Mouse (Mus musculus): ENCODE measurements around the gene Tm2d3. TPM values are rescaled to one million over a fixed set of nuclear protein-coding genes. Genes with fewer than 3 reads are reported as not detected.
A peak's percentile ranks its signal among the peaks of the same experiment; 100 is the strongest.

Gene Tm2d3
- 81.3 and 82.3 TPM in 2 replicates for polyA plus RNA-seq (2015; fragmentation: Nextera tagmentation; extraction: Ambion mirVana)

GRCm38 (mm10) chr7:65690869-65691268 is at the start of gene Tm2d3:
Gene Tm2d3 (plus strand): TSS chr7:65691169.
- H3K27ac ChIP-seq, result no peak within 1 kb of the TSS
- ATAC-seq (ENCODE audit: low FRiP score), result no peak
- H3K27me3 ChIP-seq, result no peaks in the 10 kb centered on the region
- H3K36me3 ChIP-seq, result peaks cover 27% of the 10 kb centered on the region
- no peaks in the 10 kb centered on the region for H3K9me3 ChIP-seq
- no peak within 1 kb of the TSS for H3K4me3 ChIP-seq
- H3K9ac ChIP-seq, result no peak within 1 kb of the TSS
- H3K4me2 ChIP-seq, result no peak within 1 kb of the TSS
- peaks cover 18% of the 10 kb centered on the region for H3K4me1 ChIP-seq (replicated peaks)
- WGBS, result 90% methylated on average over 7 of the region's 7 CpGs

DNA sequence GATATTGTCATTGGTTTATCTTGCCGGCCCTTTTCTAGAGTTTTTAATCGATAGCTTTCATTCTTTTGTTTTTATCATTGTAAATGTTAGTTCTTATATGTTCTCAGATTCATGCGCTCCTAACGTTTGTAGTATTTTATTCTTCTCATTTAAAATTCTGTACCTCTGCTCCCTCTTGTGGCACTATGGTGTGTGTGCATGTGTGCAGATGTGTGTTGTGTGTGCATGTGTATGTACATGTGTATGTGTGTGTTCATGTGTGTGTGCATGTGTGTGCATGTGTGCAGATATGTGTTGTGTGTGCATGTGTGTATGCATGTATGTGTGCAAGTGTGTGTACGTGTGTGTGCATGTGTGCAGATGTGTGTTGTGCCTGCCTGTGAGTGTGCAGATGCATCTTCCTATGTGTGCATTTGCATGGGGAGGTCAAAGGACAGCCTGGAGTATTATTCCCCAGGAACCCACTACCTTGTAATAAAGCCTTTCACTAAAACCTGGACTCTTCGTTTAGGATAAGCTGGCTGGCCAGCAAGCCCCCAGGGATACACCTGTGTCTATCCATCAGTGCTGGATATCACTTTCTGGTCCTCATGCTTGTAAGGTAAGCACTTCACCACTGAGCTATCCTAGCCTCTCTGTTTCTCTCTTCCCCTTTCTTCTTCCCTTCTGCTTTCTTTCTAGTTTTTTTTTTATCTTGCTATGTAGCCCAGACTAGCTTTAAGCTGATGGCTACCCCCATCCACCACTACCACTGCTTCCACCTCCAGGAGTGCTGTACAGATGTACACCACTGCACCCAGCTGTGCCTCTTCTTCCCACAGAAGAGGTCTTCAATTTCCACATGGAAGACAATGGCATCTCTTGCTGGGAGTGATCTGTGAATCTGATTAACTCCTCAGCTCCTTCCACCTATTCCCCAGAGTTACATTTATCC is 48.3 kb upstream of the Tm2d3 start:
- WGBS, result 74% methylated on average over 6 of the region's 6 CpGs
- H3K9ac ChIP-seq, result no peak overlapping the region

GRCm38 (mm10) chr7:65643861-65644421 is 47.0 kb upstream of the Tm2d3 start:
- Histone ChIP-seq H3K4me1 (replicated peaks) (peaks cover 16% of the 10 kb centered on the region; the same call in 1 of the 2 replicates), H3K9me3 (0 out of 2 replicates have a peak, but pooled peaks cover 3% of the 10 kb centered on the region), H3K36me3 (peaks cover 16% of the 10 kb centered on the region), H3K4me2 (peak overlapping the region; percentile 65), H3K9ac (no peak overlapping the region), H3K4me3 (peak overlapping the region; percentile 52), H3K27ac (peak overlapping the region; percentile 74), H3K27me3 (peaks cover 13% of the 10 kb centered on the region; the same call in 1 of the 2 replicates)
- WGBS, result 40% methylated on average over 6 of the region's 6 CpGs
- peak; percentile 11 for ATAC-seq (ENCODE audit: low FRiP score)

More for the DNA sequence above, 48.3 kb upstream of the Tm2d3 start:
- Histone ChIP-seq H3K4me2 (no peak overlapping the region), H3K36me3 (peaks cover 6% of the 10 kb centered on the region), H3K27ac (no peak overlapping the region), H3K4me3 (no peak overlapping the region), H3K27me3 (peaks cover 13% of the 10 kb centered on the region; the same call in 1 of the 2 replicates), H3K9me3 (no peaks in the 10 kb centered on the region), H3K4me1 (replicated peaks) (peaks cover 16% of the 10 kb centered on the region; the same call in 1 of the 2 replicates)
- no peak for ATAC-seq (ENCODE audit: low FRiP score)

- Histone ChIP-seq H3K4me2 (peak within 1 kb of the TSS; percentile 65), H3K9ac (peak within 1 kb of the TSS; percentile 76), H3K27ac (peak within 1 kb of the TSS; percentile 86), H3K9me3 (peaks cover 8% of the 10 kb centered on the region; the same call in 1 of the 2 replicates), H3K4me3 (peak within 1 kb of the TSS; percentile 52), H3K36me3 (peaks cover 25% of the 10 kb centered on the region), H3K4me1 (replicated peaks) (peaks cover 16% of the 10 kb centered on the region; the same call in 1 of the 2 replicates), H3K27me3 (peaks cover 13% of the 10 kb centered on the region; the same call in 1 of the 2 replicates)
- peak; percentile 97 for ATAC-seq (ENCODE audit: low FRiP score)
- under 1% methylated on average over 53 of the region's 64 CpGs for WGBS
Observed at GRCm38 (mm10) chr7:65644643-65645351, 46.2 kb upstream of the Tm2d3 start, which contains the start of gene Tarsl2. Gene Tarsl2 (plus strand): TSS chr7:65644898.

GRCm38 (mm10) chr7:65645996-65646395 is 45.0 kb upstream of the Tm2d3 start:
- peaks cover 8% of the 10 kb centered on the region; the same call in 1 of the 2 replicates for H3K9me3 ChIP-seq
- no peak overlapping the region for H3K9ac ChIP-seq
- WGBS, result 91% methylated on average over 8 of the region's 8 CpGs
- peaks cover 16% of the 10 kb centered on the region; the same call in 1 of the 2 replicates for H3K4me1 ChIP-seq (replicated peaks)
- no peak overlapping the region for H3K4me3 ChIP-seq
- no peak overlapping the region for H3K27ac ChIP-seq
- no peak overlapping the region for H3K4me2 ChIP-seq
- no peak for ATAC-seq (ENCODE audit: low FRiP score)
- peaks cover 37% of the 10 kb centered on the region for H3K36me3 ChIP-seq
- peaks cover 13% of the 10 kb centered on the region; the same call in 1 of the 2 replicates for H3K27me3 ChIP-seq

DNA sequence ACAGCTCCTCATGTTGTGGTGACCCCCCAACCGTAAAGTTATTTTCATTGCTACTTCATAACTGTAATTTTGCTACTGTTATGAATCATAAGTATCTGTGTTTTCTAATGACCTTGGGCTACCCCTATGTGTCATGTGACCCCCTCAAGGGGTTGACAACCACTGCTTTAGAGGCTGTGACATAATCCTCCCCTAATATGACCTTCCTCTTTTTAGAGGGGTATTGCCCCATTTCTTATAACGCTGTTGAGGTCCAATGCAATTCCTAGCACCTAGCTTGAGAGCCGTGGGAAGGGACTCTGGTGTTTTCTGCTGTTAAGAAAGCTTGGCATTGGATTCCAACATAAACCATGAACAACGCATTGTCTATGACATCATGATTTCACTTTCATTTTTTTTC is 40.3 kb upstream of the Tm2d3 start:
- Histone ChIP-seq H3K27ac (no peak overlapping the region), H3K36me3 (peaks cover 53% of the 10 kb centered on the region), H3K4me1 (replicated peaks) (0 out of 2 replicates have a peak, but pooled peaks cover 5% of the 10 kb centered on the region), H3K27me3 (no peaks in the 10 kb centered on the region), H3K4me2 (no peak overlapping the region), H3K4me3 (no peak overlapping the region), H3K9ac (no peak overlapping the region), H3K9me3 (peaks cover 8% of the 10 kb centered on the region; the same call in 1 of the 2 replicates)
- WGBS, result 93% methylated on average over 4 of the region's 4 CpGs
- no peak for ATAC-seq (ENCODE audit: low FRiP score)

- WGBS, result 98% methylated on average over 2 of the region's 2 CpGs
- no peaks in the 10 kb centered on the region for H3K27me3 ChIP-seq
- no peaks in the 10 kb centered on the region for H3K9me3 ChIP-seq
- H3K4me1 ChIP-seq (replicated peaks), result no peaks in the 10 kb centered on the region
- no peak overlapping the region for H3K4me3 ChIP-seq
- H3K9ac ChIP-seq, result no peak overlapping the region
- no peak overlapping the region for H3K27ac ChIP-seq
- peaks cover 35% of the 10 kb centered on the region for H3K36me3 ChIP-seq
- no peak overlapping the region for H3K4me2 ChIP-seq
- no peak for ATAC-seq (ENCODE audit: low FRiP score)
Observed at GRCm38 (mm10) chr7:65657490-65658120, 33.4 kb upstream of the Tm2d3 start.

DNA sequence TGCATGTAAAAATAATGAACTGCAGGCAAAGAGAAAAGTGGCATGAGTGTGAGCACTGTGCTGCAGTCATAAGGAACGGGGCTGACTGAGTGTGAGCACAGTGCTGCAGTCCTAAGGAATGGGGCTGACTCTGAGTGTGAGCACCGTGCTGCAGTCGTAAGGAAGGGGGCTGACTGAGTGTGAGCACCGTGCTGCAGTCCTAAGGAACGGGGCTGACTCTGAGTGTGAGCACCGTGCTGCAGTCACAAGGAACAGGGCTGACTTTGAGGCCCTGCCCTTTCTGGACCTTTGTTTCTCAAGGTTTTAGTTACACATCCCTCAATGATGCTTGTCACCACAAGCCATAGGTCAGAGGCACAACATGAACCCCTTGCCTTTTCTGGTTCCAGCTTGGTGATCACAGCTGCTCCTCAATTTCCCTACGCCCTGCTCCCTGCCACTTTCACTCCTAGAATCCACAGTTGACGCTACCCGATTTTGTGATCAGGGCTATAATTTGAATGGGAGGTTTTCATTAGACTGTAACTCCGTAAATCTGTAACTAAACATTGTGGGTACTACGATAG is 27.7 kb upstream of the Tm2d3 start:
- no peak for ATAC-seq (ENCODE audit: low FRiP score)
- no peaks in the 10 kb centered on the region for H3K27me3 ChIP-seq
- no peak overlapping the region for H3K4me2 ChIP-seq
- H3K4me3 ChIP-seq, result no peak overlapping the region
- no peaks in the 10 kb centered on the region for H3K9me3 ChIP-seq
- no peak overlapping the region for H3K27ac ChIP-seq
- no peak overlapping the region for H3K9ac ChIP-seq
- peaks cover 52% of the 10 kb centered on the region for H3K36me3 ChIP-seq
- 81% methylated on average over 11 of the region's 11 CpGs for WGBS
- H3K4me1 ChIP-seq (replicated peaks), result no peaks in the 10 kb centered on the region

- H3K4me2 ChIP-seq, result no peak overlapping the region
- WGBS, result 89% methylated on average over 14 of the region's 14 CpGs
- no peaks in the 10 kb centered on the region for H3K9me3 ChIP-seq
- no peaks in the 10 kb centered on the region for H3K4me1 ChIP-seq (replicated peaks)
- no peak overlapping the region for H3K4me3 ChIP-seq
- peaks cover 54% of the 10 kb centered on the region for H3K36me3 ChIP-seq
- no peaks in the 10 kb centered on the region for H3K27me3 ChIP-seq
- no peak overlapping the region for H3K27ac ChIP-seq
- no peak overlapping the region for H3K9ac ChIP-seq
- no peak for ATAC-seq (ENCODE audit: low FRiP score)
Observed at GRCm38 (mm10) chr7:65663886-65664285, 27.1 kb upstream of the Tm2d3 start.

DNA sequence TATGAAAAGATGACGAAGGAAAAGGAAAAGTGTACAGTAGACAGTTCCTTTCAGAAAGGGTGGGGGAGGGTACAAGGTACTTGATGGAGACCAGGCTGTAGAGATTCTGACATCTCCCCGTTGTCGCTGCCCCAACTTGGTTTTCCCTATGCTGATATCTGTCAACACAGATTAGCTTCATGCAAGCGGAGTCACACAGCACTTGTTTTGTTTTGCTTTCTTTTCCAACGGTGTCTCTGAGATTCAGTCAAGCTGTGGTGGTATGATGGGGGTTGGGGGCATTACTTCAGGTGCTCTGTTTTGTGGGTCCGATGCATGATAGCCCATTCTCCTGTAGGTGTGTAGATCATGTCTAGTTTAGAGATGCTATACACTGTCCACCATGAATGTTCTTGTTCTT is 23.5 kb upstream of the Tm2d3 start:
- 92% methylated on average over 6 of the region's 6 CpGs for WGBS
- no peak overlapping the region for H3K4me3 ChIP-seq
- peaks cover 68% of the 10 kb centered on the region for H3K36me3 ChIP-seq
- no peaks in the 10 kb centered on the region for H3K4me1 ChIP-seq (replicated peaks)
- no peak for ATAC-seq (ENCODE audit: low FRiP score)
- H3K27ac ChIP-seq, result no peak overlapping the region
- H3K9ac ChIP-seq, result no peak overlapping the region
- no peak overlapping the region for H3K4me2 ChIP-seq
- no peaks in the 10 kb centered on the region for H3K27me3 ChIP-seq
- H3K9me3 ChIP-seq, result no peaks in the 10 kb centered on the region

- 0 out of 2 replicates have a peak, but pooled peaks cover 3% of the 10 kb centered on the region for H3K4me1 ChIP-seq (replicated peaks)
- 83% methylated on average over 10 of the region's 10 CpGs for WGBS
- ATAC-seq (ENCODE audit: low FRiP score), result no peak
- no peaks in the 10 kb centered on the region for H3K9me3 ChIP-seq
- no peak overlapping the region for H3K27ac ChIP-seq
- H3K27me3 ChIP-seq, result no peaks in the 10 kb centered on the region
- H3K4me2 ChIP-seq, result no peak overlapping the region
- no peak overlapping the region for H3K9ac ChIP-seq
- H3K4me3 ChIP-seq, result no peak overlapping the region
- H3K36me3 ChIP-seq, result peaks cover 26% of the 10 kb centered on the region
Observed at GRCm38 (mm10) chr7:65678050-65678449, 12.9 kb upstream of the Tm2d3 start.
